Mouse (Mus musculus): ENCODE measurements around the gene Itih3. TPM values are rescaled to one million over a fixed set of nuclear protein-coding genes. Genes with fewer than 3 reads are reported as not detected.

Itih3 gene
- total and polyA plus RNA-seq, 3 experiments, result not detected

- H3K36me3 ChIP-seq (replicated peaks in 1 of 2; ENCODE audit: control insufficient read depth in 1 of 2, insufficient read depth in 1 of 2, low read length in 1 of 2), result no peaks in the 10 kb centered on the region
- TF ChIP-seq MEF2A (IDR thresholded peaks at IDR 0.05; ENCODE audit: borderline replicate concordance, low read depth, low read length) (no peak), ZMIZ1 (IDR thresholded peaks at IDR 0.05; ENCODE audit: low read depth, low read length) (no peak), NRF1 (IDR thresholded peaks at IDR 0.05; ENCODE audit: low read depth, low read length) (no peak), JUN (IDR thresholded peaks at IDR 0.05; ENCODE audit: insufficient read depth, low read depth, low read length) (no peak), E2F4 (IDR thresholded peaks at IDR 0.05; ENCODE audit: insufficient replicate concordance, low read depth, low read length) (no peak), CHD1 (IDR thresholded peaks at IDR 0.05; ENCODE audit: low read depth, low read length) (no peak), CTCF (conservative IDR thresholded peaks at IDR 0.05 in 1 of 2, IDR thresholded peaks at IDR 0.05 in 1 of 2; ENCODE audit: low read depth in 2 of 2, low read length in 2 of 2) (no peak), ZC3H11A (IDR thresholded peaks at IDR 0.05; ENCODE audit: low read depth, low read length) (no peak), MAX (IDR thresholded peaks at IDR 0.05; ENCODE audit: low read length) (no peak), RAD21 (IDR thresholded peaks at IDR 0.05; ENCODE audit: low read depth, low read length) (no peak), CHD2 (IDR thresholded peaks at IDR 0.05; ENCODE audit: low read length) (no peak), MYC (IDR thresholded peaks at IDR 0.05; ENCODE audit: low read depth, low read length) (no peak)
- H3K79me2 ChIP-seq (replicated peaks; ENCODE audit: control insufficient read depth, extremely low read depth, insufficient read depth, poor library complexity, severe bottlenecking), result no peaks in the 10 kb centered on the region
- peaks cover 9% of the 10 kb centered on the region for H3K27me3 ChIP-seq (replicated peaks)
- no peaks in the 10 kb centered on the region for H3K4me1 ChIP-seq (ENCODE audit: control insufficient read depth in 1 of 2, insufficient read depth in 2 of 2)
- H3K4me2 ChIP-seq (ENCODE audit: insufficient read depth, low read depth, poor library complexity, severe bottlenecking), result no peak overlapping the region
- H3K9me3 ChIP-seq (replicated peaks; ENCODE audit: low read length), result no peaks in the 10 kb centered on the region
- H3K27ac ChIP-seq (ENCODE audit: insufficient read depth, low read depth), result no peak overlapping the region
- dilution Hi-C loops (cut with MboI; ENCODE audit: extremely low pct_ligation_motif_present, extremely low pct_unique_long_range_greater_than_20kb, low sequenced_read_pairs) (no loop called here), in situ Hi-C loops (cut with MboI; ENCODE audit: low pct_ligation_motif_present, low pct_unique_long_range_greater_than_20kb, low sequenced_read_pairs) (no loop called here)
- DNase-seq (ENCODE audit: extremely low read depth), result no peak
- H3K9ac ChIP-seq (ENCODE audit: insufficient read depth, low read depth), result no peak overlapping the region
- H3K4me3 ChIP-seq (replicated peaks in 1 of 3; ENCODE audit: low read depth in 2 of 3, low read length in 2 of 3, poor library complexity in 1 of 3), result no peak overlapping the region
Measured at GRCm38 (mm10) chr14:30933351-30933750, 9.8 kb upstream of the Itih3 start.

DNA sequence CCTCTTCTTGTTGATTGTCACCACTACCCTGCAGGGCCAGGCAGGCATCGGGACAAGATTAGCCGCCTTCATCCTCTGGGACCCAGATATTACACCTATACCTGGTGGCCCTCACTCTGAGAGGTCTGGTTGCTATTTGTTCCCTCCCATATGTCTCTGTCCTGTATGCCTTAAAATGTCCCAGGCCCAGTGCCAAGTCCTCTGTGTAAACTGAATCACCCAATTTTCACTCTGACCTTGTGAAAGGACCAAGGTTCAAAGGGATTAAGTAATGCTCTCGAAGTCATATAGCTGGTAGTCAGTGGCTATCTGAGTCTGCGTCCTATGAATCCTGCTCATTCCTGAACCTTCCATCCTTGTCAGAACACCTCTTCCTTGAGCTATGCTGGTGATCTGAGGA, 6.8 kb upstream of the Itih3 start:
- DNase-seq (ENCODE audit: extremely low read depth), result no peak
- in situ Hi-C loops (cut with MboI; ENCODE audit: low pct_ligation_motif_present, low pct_unique_long_range_greater_than_20kb, low sequenced_read_pairs), result no loop called here

More for the DNA sequence above, 6.8 kb upstream of the Itih3 start:
- dilution Hi-C loops (cut with MboI; ENCODE audit: extremely low pct_ligation_motif_present, extremely low pct_unique_long_range_greater_than_20kb, low sequenced_read_pairs), result no loop called here
- Histone ChIP-seq H3K36me3 (replicated peaks in 1 of 2; ENCODE audit: control insufficient read depth in 1 of 2, insufficient read depth in 1 of 2, low read length in 1 of 2) (no peaks in the 10 kb centered on the region), H3K27me3 (replicated peaks) (peaks cover 5% of the 10 kb centered on the region), H3K27ac (ENCODE audit: insufficient read depth, low read depth) (no peak overlapping the region), H3K9ac (ENCODE audit: insufficient read depth, low read depth) (no peak overlapping the region), H3K4me2 (ENCODE audit: insufficient read depth, low read depth, poor library complexity, severe bottlenecking) (no peak overlapping the region), H3K4me3 (replicated peaks in 1 of 3; ENCODE audit: low read depth in 2 of 3, low read length in 2 of 3, poor library complexity in 1 of 3) (no peak overlapping the region), H3K79me2 (replicated peaks; ENCODE audit: control insufficient read depth, extremely low read depth, insufficient read depth, poor library complexity, severe bottlenecking) (no peaks in the 10 kb centered on the region), H3K4me1 (ENCODE audit: control insufficient read depth in 1 of 2, insufficient read depth in 2 of 2) (no peaks in the 10 kb centered on the region), H3K9me3 (replicated peaks; ENCODE audit: low read length) (peaks cover 3% of the 10 kb centered on the region)
- TF ChIP-seq IRF4 (IDR thresholded peaks at IDR 0.05; ENCODE audit: low read depth, low read length) (no peak), MEF2A (IDR thresholded peaks at IDR 0.05; ENCODE audit: borderline replicate concordance, low read depth, low read length) (no peak), CHD2 (IDR thresholded peaks at IDR 0.05; ENCODE audit: low read length) (no peak), CHD1 (IDR thresholded peaks at IDR 0.05; ENCODE audit: low read depth, low read length) (no peak), USF1 (IDR thresholded peaks at IDR 0.05; ENCODE audit: low read depth, low read length) (no peak), POLR2A (IDR thresholded peaks at IDR 0.05; ENCODE audit: low read depth, low read length) (no peak), SIN3A (IDR thresholded peaks at IDR 0.05; ENCODE audit: low read length) (no peak), NRF1 (IDR thresholded peaks at IDR 0.05; ENCODE audit: low read depth, low read length) (no peak), UBTF (IDR thresholded peaks at IDR 0.05; ENCODE audit: low read depth, low read length) (no peak), BHLHE40 (IDR thresholded peaks at IDR 0.05; ENCODE audit: low read depth, low read length) (no peak), ZC3H11A (IDR thresholded peaks at IDR 0.05; ENCODE audit: low read depth, low read length) (no peak), USF2 (conservative IDR thresholded peaks at IDR 0.05; ENCODE audit: low read depth, low read length) (no peak)
